Mouse (Mus musculus) ES-E14 (cell line): Measurements from ENCODE around the gene Gm9573.

Experiments used
- ZC3H11A ChIP-seq: IDR thresholded peaks from 2 replicates; pipeline ENCODE4 v1.6.1; 2012; ENCODE audit warnings: low read depth, mild to moderate bottlenecking, inconsistent platforms, low read length, borderline replicate concordance
- ZNF384 ChIP-seq: IDR thresholded peaks from 2 replicates; pipeline ENCODE4 v1.6.1; 2012; ENCODE audit warnings: low read depth, low read length, inconsistent platforms

DNA sequence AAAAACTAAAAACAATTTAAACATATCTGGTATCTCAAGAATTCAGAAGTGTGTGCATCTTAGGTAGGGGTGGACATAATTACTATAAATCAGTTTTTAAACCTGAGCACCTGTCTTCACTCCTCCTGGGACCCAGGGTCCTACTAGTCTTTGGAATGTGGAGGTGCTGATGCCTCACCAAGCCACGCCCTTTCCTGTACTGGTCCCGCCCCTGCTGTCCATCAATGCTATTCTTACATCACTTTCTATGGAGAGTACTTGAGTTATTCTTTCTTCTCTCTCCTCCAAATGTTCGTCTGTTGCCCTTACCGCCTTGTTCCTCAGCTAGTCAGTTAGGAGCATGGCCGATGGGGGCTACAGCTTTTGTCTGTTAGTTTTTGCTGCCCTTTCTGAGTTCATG is 9.9 kb upstream of the Gm9573 start:
- no peak for TF ChIP-seq ZC3H11A
- TF ChIP-seq ZNF384 = no peak
